Mouse (Mus musculus): ENCODE measurements around the gene Mxi1. TPM values are rescaled to one million over a fixed set of nuclear protein-coding genes. Genes with fewer than 3 reads are reported as not detected.

Mxi1 gene
- total RNA-seq (2023) = 10 to 100 TPM; 13.1 to 15.7 TPM

DNA sequence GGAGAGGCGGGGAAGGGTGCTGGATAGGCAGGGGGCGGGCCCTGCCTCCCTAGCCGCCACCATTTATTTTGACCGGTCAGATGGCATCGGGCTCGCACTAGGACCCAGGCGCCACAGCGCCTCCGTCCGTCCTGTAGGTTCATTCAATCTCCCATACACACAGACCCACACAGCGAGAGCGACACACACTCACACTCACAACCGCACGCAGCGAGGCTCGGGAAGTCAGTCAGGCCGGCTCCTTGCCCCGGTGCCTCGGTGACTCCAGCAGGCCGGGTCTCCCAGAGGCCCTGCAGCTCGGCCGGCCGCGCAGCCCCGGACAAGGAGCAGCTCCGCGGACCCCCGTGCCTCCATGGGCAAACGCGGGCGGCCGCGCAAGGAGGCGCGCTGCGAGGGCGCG is at the start of gene Mxi1:
Gene Mxi1, plus strand, starts transcription at position 171 of the 400 bp plus-strand sequence.

DNA sequence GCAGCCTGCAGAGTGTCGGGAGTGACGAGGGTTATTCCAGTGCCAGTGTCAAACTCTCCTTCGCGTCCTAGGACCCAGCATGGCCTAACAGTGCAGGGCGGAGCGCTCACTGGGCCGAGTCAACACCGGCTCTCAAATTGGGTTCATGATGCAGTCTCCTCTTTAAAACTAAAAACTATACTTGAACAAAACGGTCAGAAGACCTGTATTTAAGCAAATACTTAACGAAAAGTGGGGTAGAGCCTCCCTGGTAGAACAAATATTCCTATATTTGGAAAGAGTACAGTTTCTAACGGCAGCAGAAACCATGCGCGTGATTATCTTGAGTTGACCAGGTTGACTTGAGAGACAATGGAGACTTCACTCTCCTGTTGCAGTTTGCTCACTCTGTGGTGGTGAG is 61.3 kb downstream of the Mxi1 start, which contains the start of gene Gm10197:
Gene Gm10197, minus strand, starts transcription at position 101 of the 400 bp plus-strand sequence.

DNA sequence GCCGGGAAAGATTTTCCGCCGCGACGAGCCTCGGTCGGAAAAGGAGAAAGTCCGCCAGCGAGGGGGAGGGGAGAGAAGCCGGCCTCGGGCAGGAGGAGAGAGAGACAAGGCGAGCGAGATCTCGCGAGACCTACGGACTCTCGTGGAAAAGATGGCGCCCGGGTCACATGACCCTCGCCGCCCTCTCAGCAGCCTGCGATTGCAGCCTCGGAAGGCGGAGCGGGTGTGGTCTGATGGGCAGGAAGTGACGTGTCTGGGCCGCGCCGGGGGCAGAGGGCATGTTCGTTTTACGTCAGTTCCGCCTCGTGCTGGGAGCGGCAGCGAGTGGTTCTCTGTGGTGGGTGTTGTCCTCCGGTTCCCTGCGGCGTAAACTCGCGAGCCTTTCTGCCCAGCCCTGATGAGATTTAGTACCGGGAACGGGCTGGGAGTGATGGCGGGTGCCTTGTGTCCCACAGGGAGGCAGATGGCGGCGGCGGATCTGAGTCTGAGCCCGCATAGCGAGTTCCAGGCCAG is 80.2 kb downstream of the Mxi1 start, which contains the start of gene Smndc1:
Gene Smndc1, minus strand, starts transcription at position 84 of the 513 bp plus-strand sequence.

Other genes with a start within 250 kb of the Mxi1 start
- 100 to 1,000 TPM; 304 to 339 TPM for gene Add3, start 170.1 kb upstream of the Mxi1 start, total RNA-seq (2023)
- not detected for gene Gm10197, start 61.2 kb downstream of the Mxi1 start, total RNA-seq (2023)
- 100 to 1,000 TPM in 1 of 2 experiments, 10 to 100 TPM in 1; 99.8 to 105 TPM for gene Smndc1, start 80.1 kb downstream of the Mxi1 start, total RNA-seq (2023)
- 10 to 100 TPM; 59.5 to 66.9 TPM for gene Dusp5, start 218.6 kb downstream of the Mxi1 start, total RNA-seq (2023)

All from B cell, adult 67 days (primary cell).